In genomic region chr2:72841367-72841766, GRCm38 (mm10) we compare ENCODE assay signal across 12 mouse cellular contexts.
DNase-seq lines count a peak whose midpoint lies in the region; ATAC-seq and TF ChIP-seq lines count a peak whose summit lies in the region.
"Had no signal": no experiment of that assay in that cellular context is flagged by ENCODE, and none has a peak within 500 bp of the region (broad histone marks: within the 10 kb centered on the region; RNA-seq: fewer than 3 reads in every experiment).

No protein-coding gene starts in this region.

- no peak overlapping the region for H3K4me3 ChIP-seq in lung, embryonic 14.5 days (ENCODE audit: low read depth, low read length)
- H3K4me3 ChIP-seq: midbrain, embryonic 15.5 days had no signal

- intact Hi-C loops in gastrocnemius, postnatal 14 days (cut with DNase I; ENCODE audit: low total_unique reads) = no loop called here

- peaks cover 8% of the 10 kb centered on the region; the same call in 1 of the 2 replicates for H3K4me1 ChIP-seq in lung, embryonic 14.5 days (ENCODE audit: insufficient read depth)
- H3K4me1 ChIP-seq: midbrain, embryonic 15.5 days had no signal

- TF ChIP-seq CTCF in lung, embryonic 14.5 days (IDR thresholded peaks at IDR 0.05; ENCODE audit: low read depth) = no peak
- no peak for TF ChIP-seq CTCF in brain, embryonic 14.5 days (IDR thresholded peaks at IDR 0.05; ENCODE audit: borderline replicate concordance, extremely low read depth, insufficient read depth, insufficient read length)

- no peak overlapping the region for H3K27ac ChIP-seq in lung, embryonic 14.5 days (ENCODE audit: low read depth)
- H3K27ac ChIP-seq: midbrain, embryonic 15.5 days had no signal

- peak; percentile 18 for DNase-seq in gastrocnemius, postnatal 14 days
- DNase-seq in gastrocnemius, postnatal 4 days (ENCODE audit: low spot score in 2 of 2) = no peak
- DNase-seq in lung, embryonic 14.5 days = peak; percentile 15
- no peak for DNase-seq in lung, postnatal 14 days
- peak; percentile 60 for DNase-seq in brain, embryonic 14.5 days (ENCODE audit: low read depth)
- peak; percentile 27 for DNase-seq in heart, postnatal 4 days
- DNase-seq in c-Kit-positive CD71-positive TER-119-positive erythroid progenitor cells, embryonic 14.5 days (ENCODE audit: low spot score) = no peak
- DNase-seq in cerebellum, adult 8-10 months = no peak
- DNase-seq: cerebellum, adult 11 months; kidney, adult 9 months; lung, adult 18-20 months had no signal

- H3K36me3 ChIP-seq in lung, embryonic 14.5 days (ENCODE audit: insufficient read depth) = no peaks in the 10 kb centered on the region
- H3K36me3 ChIP-seq: midbrain, embryonic 15.5 days had no signal

- H3K9me3 ChIP-seq in lung, embryonic 14.5 days (ENCODE audit: low read depth, low read length) = no peaks in the 10 kb centered on the region
- H3K9me3 ChIP-seq: midbrain, embryonic 15.5 days had no signal

- no peak for ATAC-seq in lung, embryonic 14.5 days (ENCODE audit: insufficient read depth)
- ATAC-seq: midbrain, embryonic 15.5 days had no signal

- no peak overlapping the region for H3K4me2 ChIP-seq in lung, embryonic 14.5 days
- H3K4me2 ChIP-seq: midbrain, embryonic 15.5 days had no signal

- no peak overlapping the region for H3K9ac ChIP-seq in lung, embryonic 14.5 days
- H3K9ac ChIP-seq: midbrain, embryonic 15.5 days had no signal

- no peaks in the 10 kb centered on the region for H3K27me3 ChIP-seq in lung, embryonic 14.5 days (ENCODE audit: insufficient read depth, low read length)
- H3K27me3 ChIP-seq: midbrain, embryonic 15.5 days had no signal

- TF ChIP-seq POLR2A in brain, embryonic 14.5 days (IDR thresholded peaks at IDR 0.05; ENCODE audit: borderline replicate concordance, extremely low read depth, insufficient read depth, insufficient read length, poor library complexity, severe bottlenecking) = no peak

- WGBS in lung, embryonic 14.5 days = 76% methylated on average over 5 of the region's 5 CpGs

Comparison
In these comparisons a context has a peak if more than half of its experiments do, and no peak if none do; other contexts are left out.
1. DNase-seq: peak in gastrocnemius, postnatal 14 days (single experiment), lung, embryonic 14.5 days (single experiment), brain, embryonic 14.5 days (single experiment) and heart, postnatal 4 days (single experiment); none in gastrocnemius, postnatal 4 days (0 of 2), lung, postnatal 14 days (single experiment), c-Kit-positive CD71-positive TER-119-positive erythroid progenitor cells, embryonic 14.5 days (single experiment) and cerebellum, adult 8-10 months (single experiment).